Mouse (Mus musculus) kidney, postnatal 0 days (tissue): Measurements from ENCODE around the gene Ksr2. TPM values are rescaled to one million over a fixed set of nuclear protein-coding genes. Genes with fewer than 3 reads are reported as not detected.
A peak's percentile ranks its signal among the peaks of the same experiment; 100 is the strongest.

ENCODE experiments used
- ATAC-seq: fragments of 200-750 bp; cut with Nextera tagmentation; replicated peaks from 2 replicates; pipeline ENCODE4 v1.8.0; 2017; ENCODE audit warnings: low read depth, moderate number of reproducible peaks, moderate TSS enrichment, moderate library complexity; ENCODE audit not compliant: low FRiP score
- DNase-seq: peaks from one replicate; pipeline ENCODE4 v3.0.0-alpha.2; 2016; ENCODE audit warnings: low spot score
- H3K27ac ChIP-seq: fragments of 300-500 bp; sonication (generic); 2 replicates; pipeline ENCODE4 v1.5.1; 2014; ENCODE audit warnings: mild to moderate bottlenecking
- H3K27me3 ChIP-seq: fragments of 300-500 bp; sonication (generic); 2 replicates; pipeline ENCODE4 v1.6.1; 2014; ENCODE audit warnings: low read length, mixed read lengths; ENCODE audit not compliant: insufficient read depth
- H3K36me3 ChIP-seq: fragments of 300-500 bp; sonication (generic); 2 replicates; pipeline ENCODE4 v1.6.1; 2014; ENCODE audit warnings: low read length, mixed read lengths; ENCODE audit not compliant: insufficient read depth
- H3K4me1 ChIP-seq: fragments of 300-500 bp; sonication (generic); replicated peaks from 2 replicates; pipeline ENCODE4 v1.6.1; 2014; ENCODE audit warnings: antibody characterized with exemption, low read length, mixed read lengths; ENCODE audit not compliant: insufficient read depth
- H3K4me2 ChIP-seq: fragments of 300-500 bp; sonication (generic); 2 replicates; pipeline ENCODE4 v1.6.1; 2014; ENCODE audit warnings: mild to moderate bottlenecking, low read length, moderate library complexity, mixed read lengths
- H3K4me3 ChIP-seq: fragments of 300-500 bp; sonication (generic); replicated peaks from 2 replicates; pipeline ENCODE4 v1.5.1; 2014; ENCODE audit warnings: low read depth, low read length
- H3K9ac ChIP-seq: fragments of 300-500 bp; sonication (generic); 2 replicates; pipeline ENCODE4 v1.6.1; 2014; ENCODE audit warnings: low read depth, low read length
- H3K9me3 ChIP-seq: fragments of 300-500 bp; sonication (generic); replicated peaks from 2 replicates; pipeline ENCODE4 v1.6.1; 2016; ENCODE audit warnings: low read length, inconsistent platforms, mixed read lengths
- CTCF ChIP-seq: IDR thresholded peaks from 2 replicates; pipeline ENCODE4 v1.5.1; 2016; ENCODE audit warnings: antibody characterized with exemption, low read depth, mild to moderate bottlenecking, moderate library complexity
- WGBS: fragments of 180-500 bp; shearing (Covaris S2); extraction: QIAGEN DNeasy Blood & Tissue Kit; methylation state at CpG from one replicate; pipeline ENCODE4 v1.1.7; 2014; 5-methylcytosine and 5-hydroxymethylcytosine counted together
- polyA plus RNA-seq: library from polyadenylated mRNA; unstranded; fragments of >200 nt; fragmentation: Nextera tagmentation; extraction: Ambion mirVana; gene quantifications from 2 replicates; pipeline ENCODE4 v1.2.1, GENCODE M21; 2015

The Ksr2 gene
- polyA plus RNA-seq, 1 experiment from 2014 or later: 0.71 TPM

DNA sequence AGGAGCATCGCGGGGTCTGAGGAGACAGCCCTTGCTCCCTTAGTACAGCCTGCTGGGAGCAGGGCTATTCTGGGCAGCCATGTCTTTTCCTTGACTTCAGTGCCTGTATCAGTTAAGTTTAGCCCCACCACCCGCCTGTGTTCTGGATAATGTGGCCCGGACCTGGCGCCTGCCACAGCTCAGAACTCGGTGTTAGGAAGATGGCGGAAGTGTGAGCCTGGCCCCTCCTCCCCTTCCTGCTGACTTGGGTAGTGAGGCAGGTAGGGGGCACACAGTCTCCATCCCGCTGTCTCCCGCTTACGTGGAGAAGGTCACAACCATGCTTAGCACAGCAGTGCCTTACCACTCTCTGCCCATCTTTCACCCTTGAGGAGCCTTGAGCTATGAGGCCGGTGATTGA, 68.2 kb downstream of the Ksr2 start:
- H3K27me3 ChIP-seq: no peaks in the 10 kb centered on the region
- no peaks in the 10 kb centered on the region for H3K36me3 ChIP-seq
- H3K9ac ChIP-seq: no peak overlapping the region
- no peak overlapping the region for H3K27ac ChIP-seq
- DNase-seq (no peak), ATAC-seq (no peak)
- TF ChIP-seq CTCF: no peak
- WGBS: 86% methylated on average over 11 of the region's 11 CpGs
- no peak overlapping the region for H3K4me3 ChIP-seq
- no peaks in the 10 kb centered on the region for H3K9me3 ChIP-seq
- H3K4me1 ChIP-seq: no peaks in the 10 kb centered on the region
- no peak overlapping the region for H3K4me2 ChIP-seq

DNA sequence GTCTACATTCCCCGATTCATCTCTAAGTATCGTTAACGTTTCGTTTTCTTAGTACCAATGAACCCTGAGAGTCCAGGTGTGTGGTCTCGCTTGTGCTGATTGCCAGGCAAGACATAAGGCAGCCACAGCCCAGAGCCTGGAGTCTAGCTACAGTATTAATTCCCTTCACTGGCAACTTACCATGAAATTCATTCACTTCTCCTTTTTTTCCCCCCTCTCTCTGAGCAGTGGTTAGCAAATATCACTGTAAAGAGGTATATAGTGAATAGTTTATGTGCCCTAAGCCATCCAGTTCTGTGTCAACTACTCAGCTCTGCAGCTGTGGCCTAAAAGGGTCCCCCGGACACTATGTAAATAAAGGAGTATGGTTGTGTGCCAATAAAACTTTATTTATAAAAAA, 71.6 kb downstream of the Ksr2 start:
- no peak overlapping the region for H3K4me2 ChIP-seq
- H3K9ac ChIP-seq: no peak overlapping the region
- TF ChIP-seq CTCF: no peak
- ATAC-seq (no peak), DNase-seq (no peak)
- H3K4me3 ChIP-seq: no peak overlapping the region
- H3K4me1 ChIP-seq: no peaks in the 10 kb centered on the region
- H3K9me3 ChIP-seq: no peaks in the 10 kb centered on the region
- no peaks in the 10 kb centered on the region for H3K27me3 ChIP-seq
- 60% methylated on average over 6 of the region's 6 CpGs for WGBS
- H3K27ac ChIP-seq: no peak overlapping the region
- H3K36me3 ChIP-seq: no peaks in the 10 kb centered on the region

- no peak for TF ChIP-seq CTCF
- WGBS: 57% methylated on average over 7 of the region's 7 CpGs
- Histone ChIP-seq H3K4me2 (no peak overlapping the region), H3K27me3 (no peaks in the 10 kb centered on the region), H3K9me3 (no peaks in the 10 kb centered on the region), H3K9ac (no peak overlapping the region), H3K36me3 (no peaks in the 10 kb centered on the region), H3K4me3 (no peak overlapping the region), H3K4me1 (no peaks in the 10 kb centered on the region), H3K27ac (no peak overlapping the region)
- DNase-seq: no peak
- no peak for ATAC-seq
Observed at GRCm38 (mm10) chr5:117486092-117486491, 72.3 kb downstream of the Ksr2 start.

GRCm38 (mm10) chr5:117488155-117488554, 74.4 kb downstream of the Ksr2 start:
- ATAC-seq: no peak
- no peak for TF ChIP-seq CTCF
- 84% methylated on average over 6 of the region's 6 CpGs for WGBS

DNA sequence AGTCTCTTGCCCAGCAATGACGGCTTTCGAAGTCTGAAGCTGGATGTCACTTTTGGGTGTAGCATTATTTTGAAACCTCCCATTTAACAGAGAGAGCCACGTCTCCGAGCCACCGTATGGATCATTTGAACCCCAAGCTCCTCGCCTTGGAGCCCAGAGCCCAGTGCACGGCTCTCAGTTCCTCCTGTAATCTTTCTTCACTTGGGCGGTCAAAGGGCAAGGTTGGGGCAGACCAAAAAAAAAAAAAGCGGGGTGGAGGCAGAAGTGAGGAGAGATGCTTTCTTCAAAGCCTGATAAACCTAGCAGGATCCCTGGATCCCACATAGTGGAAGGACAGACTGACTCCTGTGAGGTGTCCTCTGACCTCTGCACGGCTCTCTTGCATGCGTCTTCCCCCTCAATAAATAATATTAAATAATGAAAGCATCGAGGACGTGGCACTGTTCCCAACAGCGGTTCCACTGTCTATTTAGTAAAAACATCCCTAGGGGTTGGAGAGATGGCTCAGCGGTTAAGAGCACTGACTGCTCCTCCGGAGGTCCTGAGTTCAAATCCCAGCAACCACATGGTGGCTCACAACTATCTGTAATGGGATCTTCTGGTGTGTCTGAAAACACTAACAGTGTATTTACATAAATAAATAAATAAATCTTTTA, 75.0 kb downstream of the Ksr2 start:
- no peaks in the 10 kb centered on the region for H3K36me3 ChIP-seq
- no peak overlapping the region for H3K9ac ChIP-seq
- WGBS: 76% methylated on average over 16 of the region's 16 CpGs
- ATAC-seq (no peak), DNase-seq (no peak)
- H3K27me3 ChIP-seq: no peaks in the 10 kb centered on the region
- no peaks in the 10 kb centered on the region for H3K4me1 ChIP-seq
- H3K27ac ChIP-seq: no peak overlapping the region
- H3K4me3 ChIP-seq: no peak overlapping the region
- no peak overlapping the region for H3K4me2 ChIP-seq
- no peak for TF ChIP-seq CTCF
- no peaks in the 10 kb centered on the region for H3K9me3 ChIP-seq

More at GRCm38 (mm10) chr5:117488155-117488554, 74.4 kb downstream of the Ksr2 start:
- H3K27ac ChIP-seq: no peak overlapping the region
- no peak for DNase-seq
- no peaks in the 10 kb centered on the region for H3K9me3 ChIP-seq
- no peaks in the 10 kb centered on the region for H3K27me3 ChIP-seq
- H3K9ac ChIP-seq: no peak overlapping the region
- H3K4me1 ChIP-seq: no peaks in the 10 kb centered on the region
- no peak overlapping the region for H3K4me3 ChIP-seq
- H3K4me2 ChIP-seq: no peak overlapping the region
- H3K36me3 ChIP-seq: no peaks in the 10 kb centered on the region

DNA sequence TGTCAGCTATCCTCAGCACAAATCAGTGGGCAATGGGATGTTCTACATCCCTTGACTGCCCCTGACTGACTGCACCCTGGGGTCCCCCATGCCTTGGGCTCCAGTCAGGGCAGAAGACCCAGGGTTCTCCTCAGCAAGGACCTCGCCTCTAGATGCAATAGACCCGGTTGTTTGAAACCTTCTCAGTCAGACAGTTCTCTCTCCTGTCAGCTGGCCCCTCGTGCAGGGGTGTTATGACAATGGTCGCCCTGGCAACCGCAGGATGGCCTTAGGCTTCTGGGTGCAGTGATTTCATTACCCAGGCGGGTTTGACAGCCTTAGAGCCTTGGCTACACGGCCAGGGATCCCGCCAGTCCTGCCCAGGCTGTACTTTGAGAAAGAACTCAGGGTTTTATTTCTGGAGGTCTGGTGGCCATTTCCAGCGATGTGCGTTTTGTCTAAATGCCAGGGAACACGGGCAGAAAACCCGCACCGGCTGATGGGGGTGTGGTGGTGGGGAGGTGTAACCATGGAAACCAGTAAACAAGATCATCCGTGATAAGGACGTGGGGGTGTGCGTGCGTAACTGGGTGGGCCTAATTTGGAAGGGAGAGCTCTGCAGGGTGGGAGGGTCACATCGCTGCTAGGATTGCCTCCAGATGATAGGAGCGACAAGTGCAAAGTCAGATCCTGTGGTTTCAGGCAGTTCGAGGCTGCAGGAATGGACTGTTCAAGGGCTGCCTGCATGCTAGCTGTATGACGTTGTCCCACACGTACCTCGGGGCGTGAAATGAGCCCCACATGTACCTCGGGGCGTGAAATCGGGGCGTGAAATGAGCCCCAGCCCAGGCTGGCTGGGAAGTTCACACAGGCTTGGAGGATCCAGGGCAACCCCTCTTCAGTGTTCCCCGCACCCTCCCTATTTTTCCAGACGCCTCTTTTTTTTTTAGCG, 79.4 kb downstream of the Ksr2 start:
- H3K36me3 ChIP-seq: no peaks in the 10 kb centered on the region
- no peak overlapping the region for H3K27ac ChIP-seq
- peak overlapping the region; percentile 25 for H3K4me2 ChIP-seq
- H3K9me3 ChIP-seq: no peaks in the 10 kb centered on the region
- ATAC-seq (peak; percentile 40; the same call in 1 of the 2 replicates), DNase-seq (peak; percentile 31)
- no peak overlapping the region for H3K9ac ChIP-seq
- WGBS: 22% methylated on average over 31 of the region's 31 CpGs
- H3K4me3 ChIP-seq: no peak overlapping the region
- no peak for TF ChIP-seq CTCF
- no peaks in the 10 kb centered on the region for H3K27me3 ChIP-seq
- H3K4me1 ChIP-seq: no peaks in the 10 kb centered on the region
